Mouse (Mus musculus) thymus, postnatal 4 days (tissue): ENCODE data around the gene Wdr81.
"Not testable (repeated sequence)": the region's sequence is repeated elsewhere in the genome, so short reads cannot be mapped to it uniquely, and the experiment has no call there.

Experiments
- DNase-seq: peaks from one replicate; pipeline ENCODE4 v3.0.0; 2021

Gene Wdr81

GRCm38 (mm10) chr11:75460103-75460843, 5.8 kb upstream of the Wdr81 start:
- DNase-seq = peak; percentile 88

- DNase-seq = peak; percentile 31
Observed at GRCm38 (mm10) chr11:75459751-75460102, 5.2 kb upstream of the Wdr81 start.

GRCm38 (mm10) chr11:75459141-75459711, 4.7 kb upstream of the Wdr81 start:
- no peak for DNase-seq

- peak; percentile 40 for DNase-seq
Observed at GRCm38 (mm10) chr11:75458628-75459041, 4.1 kb upstream of the Wdr81 start.

GRCm38 (mm10) chr11:75458169-75458568, 3.7 kb upstream of the Wdr81 start:
- DNase-seq = peak; percentile 75

GRCm38 (mm10) chr11:75456440-75456871, 1.9 kb upstream of the Wdr81 start:
- DNase-seq = peak; percentile 31

- DNase-seq = not testable (repeated sequence)
Observed at GRCm38 (mm10) chr11:75455971-75456370, 1.5 kb upstream of the Wdr81 start.

GRCm38 (mm10) chr11:75455041-75455736, 672 bp upstream of the Wdr81 start:
- peak; percentile 42 for DNase-seq

GRCm38 (mm10) chr11:75452812-75453557, 1.5 kb downstream of the Wdr81 start:
- no peak for DNase-seq

GRCm38 (mm10) chr11:75452081-75452480, 2.4 kb downstream of the Wdr81 start:
- no peak for DNase-seq

GRCm38 (mm10) chr11:75450936-75451335, 3.6 kb downstream of the Wdr81 start:
- no peak for DNase-seq

GRCm38 (mm10) chr11:75450304-75450908, 4.1 kb downstream of the Wdr81 start:
- DNase-seq = no peak

- DNase-seq = no peak
Observed at GRCm38 (mm10) chr11:75449695-75450094, 4.8 kb downstream of the Wdr81 start.

GRCm38 (mm10) chr11:75448575-75448974, 5.9 kb downstream of the Wdr81 start:
- DNase-seq = no peak

GRCm38 (mm10) chr11:75443711-75444110, 10.8 kb downstream of the Wdr81 start:
- DNase-seq = no peak

- no peak for DNase-seq
Observed at GRCm38 (mm10) chr11:75441601-75442000, 12.9 kb downstream of the Wdr81 start.

GRCm38 (mm10) chr11:75441034-75441433, 13.5 kb downstream of the Wdr81 start:
- no peak for DNase-seq

GRCm38 (mm10) chr11:75439951-75440350, 14.6 kb downstream of the Wdr81 start:
- DNase-seq = no peak

- no peak for DNase-seq
Observed at GRCm38 (mm10) chr11:75439363-75439762, 15.2 kb downstream of the Wdr81 start, which contains the start of gene Serpinf2. Serpinf2 (minus strand) TSS chr11:75439591.

- DNase-seq = no peak
Observed at GRCm38 (mm10) chr11:75438804-75439203, 15.7 kb downstream of the Wdr81 start.

GRCm38 (mm10) chr11:75438194-75438593, 16.3 kb downstream of the Wdr81 start:
- no peak for DNase-seq

GRCm38 (mm10) chr11:75434138-75434537, 20.4 kb downstream of the Wdr81 start:
- DNase-seq = no peak

GRCm38 (mm10) chr11:75431307-75431706, 23.2 kb downstream of the Wdr81 start:
- no peak for DNase-seq
